Mouse (Mus musculus): ENCODE results near the gene Prps1. TPM values are rescaled to one million over a fixed set of nuclear protein-coding genes. Genes with fewer than 3 reads are reported as not detected.
"Not testable (repeated sequence)": the region's sequence is repeated elsewhere in the genome, so short reads cannot be mapped to it uniquely, and the experiment has no call there.

Gene Prps1
- 10 to 100 TPM; 64.0 to 80.2 TPM for total RNA-seq (2021)
- long read RNA-seq, transcript Prps1-201 (7 exons, 1,965 nt), result major isoform, 63 of 65 reads
- long read RNA-seq, partial matches to known transcripts, result 2 of 65 reads
- long read RNA-seq, other reads (novel, unspliced or antisense), result 0 of 65 reads

DNA sequence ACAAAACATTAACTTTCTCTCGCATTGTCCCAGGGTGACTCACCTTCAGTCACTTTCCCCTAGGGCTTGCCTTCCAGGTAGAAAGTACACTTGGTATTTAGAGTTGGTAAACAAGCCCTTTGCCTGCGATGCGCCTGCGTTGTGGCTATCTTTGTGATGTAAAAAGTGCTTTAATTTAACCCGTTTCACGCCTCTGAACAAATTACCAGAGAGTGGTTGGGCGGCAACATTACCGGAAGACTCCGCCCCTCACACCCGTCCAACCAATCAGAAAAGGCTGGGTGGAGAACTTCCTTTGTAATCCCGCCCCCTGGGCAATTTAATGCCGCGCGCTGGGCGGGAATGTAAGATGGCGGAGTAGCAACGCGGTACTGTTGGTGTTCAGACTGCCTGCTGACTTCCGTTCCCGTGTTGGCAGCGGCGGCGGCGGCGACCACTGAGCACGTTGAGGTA is at the start of gene Prps1:
Gene Prps1 (plus strand): TSS at position 335 of the 453 bp plus-strand sequence.
- DNase-seq (ENCODE audit: low spot score in 2 of 2), result peak; percentile 70 to 87

DNA sequence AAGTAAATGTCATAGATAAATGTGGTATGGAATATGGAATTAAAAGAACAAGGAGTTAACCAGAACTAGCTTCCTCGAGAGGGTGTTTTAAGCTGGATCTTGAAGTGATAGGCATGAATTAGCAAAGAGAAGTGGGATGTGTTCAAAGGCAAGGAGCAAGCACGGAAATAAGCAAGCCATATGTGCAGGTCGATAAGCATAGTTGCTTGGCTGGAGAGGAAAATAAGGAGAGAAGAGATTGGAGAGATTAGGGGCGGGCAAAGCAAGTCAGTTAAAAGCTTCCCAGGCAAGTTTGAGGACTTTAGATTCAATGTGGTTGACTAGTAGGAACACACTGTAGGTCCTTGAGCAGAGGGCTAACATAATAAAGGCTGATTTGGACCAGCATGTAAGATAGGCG is 48.8 kb upstream of the Prps1 start:
- DNase-seq (ENCODE audit: low spot score in 2 of 2), result no peak

- peak in 1 of 2 experiments; percentile 10 for DNase-seq (ENCODE audit: low spot score in 2 of 2)
These were observed 37.9 kb upstream of the Prps1 start for GRCm38 (mm10) chrX:140418467-140418866.

- no peak for DNase-seq (ENCODE audit: low spot score in 2 of 2)
These were observed 29.3 kb upstream of the Prps1 start for GRCm38 (mm10) chrX:140427124-140427523.

DNA sequence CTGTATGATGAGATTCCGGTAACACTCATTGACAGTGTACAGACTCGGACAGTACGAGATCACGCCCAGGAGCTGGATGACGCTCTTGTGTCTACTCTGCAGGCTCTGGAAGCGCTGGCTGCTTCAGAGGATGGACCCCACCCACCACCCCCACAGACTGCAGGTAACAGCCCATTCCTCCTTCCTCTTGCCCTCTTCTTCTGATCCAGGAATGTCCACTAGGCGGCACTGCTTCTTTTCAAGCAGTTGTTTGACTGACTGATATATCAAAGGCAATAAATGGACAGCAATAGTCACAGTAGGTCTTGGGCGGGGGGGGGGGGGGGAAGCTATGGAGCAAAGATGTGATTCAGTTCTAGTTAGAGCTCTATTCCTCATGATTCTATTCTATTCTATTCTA is 28.2 kb upstream of the Prps1 start:
- DNase-seq (ENCODE audit: low spot score in 2 of 2), result no peak

GRCm38 (mm10) chrX:140429985-140430384 is 26.4 kb upstream of the Prps1 start:
- DNase-seq (ENCODE audit: low spot score in 2 of 2), result no peak

DNA sequence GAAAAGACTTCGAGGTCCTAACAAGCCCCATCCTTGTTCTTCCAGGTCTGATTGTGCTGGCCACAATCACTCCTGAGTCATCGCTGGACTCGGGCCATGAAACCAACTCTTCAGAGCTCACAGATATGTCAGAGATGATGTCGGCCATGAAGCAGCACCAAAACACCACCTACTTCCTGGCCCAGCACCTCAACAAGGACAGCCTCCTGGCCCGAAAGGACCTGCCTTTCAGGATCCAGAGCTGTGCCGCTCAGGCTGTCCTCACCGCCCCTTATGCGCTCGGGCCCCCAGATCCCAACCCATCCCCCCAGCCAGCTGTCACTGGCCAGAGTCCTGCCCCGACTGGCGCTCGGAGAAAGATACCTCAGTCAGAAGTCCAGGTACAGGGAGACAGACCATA is 25.9 kb upstream of the Prps1 start:
- no peak for DNase-seq (ENCODE audit: low spot score in 2 of 2)

GRCm38 (mm10) chrX:140431981-140432380 is 24.4 kb upstream of the Prps1 start:
- DNase-seq (ENCODE audit: low spot score in 2 of 2), result no peak

- DNase-seq (ENCODE audit: low spot score in 2 of 2), result no peak
These were observed 23.6 kb upstream of the Prps1 start for GRCm38 (mm10) chrX:140432786-140433185.

GRCm38 (mm10) chrX:140437906-140438305 is 18.5 kb upstream of the Prps1 start:
- DNase-seq (ENCODE audit: low spot score in 2 of 2), result no peak

- DNase-seq (ENCODE audit: low spot score in 2 of 2), result no peak
These were observed 10.9 kb upstream of the Prps1 start for GRCm38 (mm10) chrX:140445551-140445950.

DNA sequence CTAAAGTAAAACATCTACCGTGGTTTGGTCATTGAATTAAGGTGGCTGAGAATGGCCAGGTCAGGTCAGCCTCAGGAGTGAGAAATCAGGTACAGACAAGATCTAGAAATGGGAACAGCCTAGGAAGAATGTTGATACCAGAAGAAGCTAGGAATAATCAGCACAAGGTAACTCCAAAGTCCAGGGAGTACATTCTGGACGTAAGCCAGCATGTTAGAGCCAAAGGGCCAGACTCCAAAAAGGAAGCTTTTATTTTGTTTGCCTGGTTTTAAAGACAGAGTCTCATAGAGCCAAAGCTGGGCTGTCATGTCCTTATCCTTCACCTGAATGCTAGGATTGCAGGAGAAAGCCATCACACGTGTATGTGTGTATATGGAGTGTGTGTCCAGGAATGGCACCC is 6.3 kb upstream of the Prps1 start:
- DNase-seq (ENCODE audit: low spot score in 2 of 2), result no peak

- peak; percentile 5 to 35 for DNase-seq (ENCODE audit: low spot score in 2 of 2)
These were observed 508 bp downstream of the Prps1 start for GRCm38 (mm10) chrX:140456751-140457491.

DNA sequence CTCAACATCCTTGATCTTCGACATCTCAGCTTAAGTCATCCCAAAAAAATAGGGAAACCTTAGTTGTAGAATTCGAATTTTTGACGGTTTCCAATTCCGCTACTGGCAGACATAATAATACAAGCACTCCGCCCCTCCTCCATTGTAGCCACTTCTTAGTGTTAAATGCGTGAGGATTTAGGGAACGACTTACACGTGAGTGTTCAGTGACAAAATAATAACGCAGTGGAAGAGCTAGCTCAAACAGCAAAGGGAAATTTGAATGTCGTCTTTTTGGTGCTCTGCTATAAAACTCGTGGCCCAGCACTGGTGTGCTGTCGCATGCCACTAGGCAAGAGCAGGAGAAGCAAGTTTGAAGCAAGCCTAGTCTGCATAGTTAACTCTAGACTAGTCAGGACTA is 1.1 kb downstream of the Prps1 start:
- DNase-seq (ENCODE audit: low spot score in 2 of 2), result peak in 1 of 2 experiments; percentile 1

DNA sequence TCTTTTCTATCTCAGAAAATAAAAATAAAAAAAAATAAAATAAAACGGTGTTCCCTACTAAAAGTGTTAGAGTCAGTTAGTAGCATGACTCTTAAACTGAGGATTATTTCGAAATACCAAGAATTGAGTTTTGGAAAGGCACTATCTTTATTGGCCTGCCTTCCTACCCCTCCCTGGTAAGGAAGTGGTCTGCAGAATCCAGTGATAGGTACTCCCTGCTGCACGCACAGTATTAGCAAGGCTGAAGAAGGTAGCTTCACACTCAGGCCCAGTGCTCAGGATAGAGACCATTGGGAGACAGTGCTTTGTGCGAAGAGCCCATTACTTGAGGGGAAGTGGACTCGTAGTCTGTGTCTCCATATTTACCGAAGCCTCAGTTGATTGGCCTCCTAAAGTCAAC is 21.8 kb downstream of the Prps1 start:
- DNase-seq (ENCODE audit: low spot score in 2 of 2), result no peak

DNA sequence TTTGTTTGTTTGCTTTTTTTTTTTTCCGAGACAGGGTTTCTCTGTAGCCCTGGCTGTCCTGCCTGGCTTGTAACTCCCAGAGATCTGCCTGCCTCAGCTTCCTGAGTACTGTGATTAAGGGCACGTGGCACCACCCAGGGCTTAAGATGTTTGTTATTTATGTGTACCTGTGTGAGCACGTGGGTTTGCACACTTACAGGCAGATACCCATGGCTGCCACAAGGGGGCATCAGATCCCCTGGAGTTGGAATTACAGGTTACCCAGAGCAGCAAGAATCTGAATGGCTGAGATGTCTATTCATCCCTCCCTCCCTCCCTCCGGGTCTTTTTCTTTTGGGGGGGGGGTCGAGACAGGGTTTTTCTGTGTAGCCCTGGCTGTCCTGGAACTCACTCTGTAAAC is 22.8 kb downstream of the Prps1 start:
- DNase-seq (ENCODE audit: low spot score in 2 of 2), result peak in 1 of 2 experiments; percentile 37

GRCm38 (mm10) chrX:140489174-140489573 is 32.8 kb downstream of the Prps1 start:
- no peak for DNase-seq (ENCODE audit: low spot score in 2 of 2)

GRCm38 (mm10) chrX:140490203-140490602 is 33.8 kb downstream of the Prps1 start:
- no peak for DNase-seq (ENCODE audit: low spot score in 2 of 2)

- DNase-seq (ENCODE audit: low spot score in 2 of 2), result peak in 1 of 2 experiments; percentile 63
These were observed 35.6 kb downstream of the Prps1 start for GRCm38 (mm10) chrX:140491884-140492571.

DNA sequence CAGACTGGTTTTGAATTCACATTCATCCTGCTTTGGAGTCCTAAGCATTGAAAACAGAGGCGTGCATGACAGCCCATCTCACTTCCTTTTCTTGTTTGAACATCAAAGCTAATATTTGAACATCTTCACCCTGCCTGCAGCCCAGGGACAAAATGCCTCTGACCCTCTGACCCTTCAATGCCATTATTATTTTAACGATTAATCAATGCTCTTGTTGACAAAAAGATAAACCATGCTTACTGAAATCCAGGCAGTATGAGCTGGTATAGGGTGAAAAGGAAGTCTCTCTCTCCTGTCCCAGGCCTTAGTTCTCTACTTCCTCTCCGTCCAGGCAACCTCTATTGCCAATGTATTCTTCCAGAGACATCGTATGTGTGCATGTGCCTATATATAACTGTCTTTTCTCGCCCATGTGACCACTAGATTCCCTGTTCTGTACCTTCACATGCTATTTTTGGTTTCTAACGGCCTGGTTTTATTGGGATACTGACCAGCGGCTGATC is 37.2 kb downstream of the Prps1 start:
- DNase-seq (ENCODE audit: low spot score in 2 of 2), result no peak

- DNase-seq (ENCODE audit: low spot score in 2 of 2), result no peak
These were observed 37.8 kb downstream of the Prps1 start for GRCm38 (mm10) chrX:140494170-140494569.

GRCm38 (mm10) chrX:140498431-140498830 is 42.0 kb downstream of the Prps1 start:
- DNase-seq (ENCODE audit: low spot score in 2 of 2), result not testable (repeated sequence)
